19 mouse cellular contexts compared by ENCODE assay signal in the genomic region with DNA sequence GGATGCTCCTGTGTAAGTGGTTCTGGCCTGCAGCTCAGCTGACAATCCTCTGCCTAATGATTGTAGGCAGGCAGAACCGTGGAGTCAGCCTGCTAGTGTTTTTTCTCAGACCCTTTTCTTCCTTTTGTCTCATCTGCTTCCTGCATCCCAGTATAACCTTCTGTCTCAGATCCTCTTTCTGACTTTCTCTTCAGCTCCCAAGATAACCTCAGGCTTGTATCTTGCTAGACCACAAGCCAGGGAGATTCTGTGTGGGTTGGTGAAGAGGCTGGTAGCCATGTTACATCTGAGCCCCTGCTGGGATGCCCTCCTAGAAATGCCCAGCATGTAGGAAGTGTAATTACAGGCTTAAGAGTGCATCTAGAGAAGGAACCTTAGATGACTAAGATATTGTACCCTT. TPM values are rescaled to one million over a fixed set of nuclear protein-coding genes. Genes with fewer than 3 reads are reported as not detected.
DNase-seq lines count a peak whose midpoint lies in the region; ATAC-seq and TF ChIP-seq lines count a peak whose summit lies in the region.
"Had no signal": no experiment of that assay in that cellular context is flagged by ENCODE, and none has a peak within 500 bp of the region (broad histone marks: within the 10 kb centered on the region; RNA-seq: fewer than 3 reads in every experiment).

No protein-coding gene starts in this region.

- H3K9ac ChIP-seq in MEL (ENCODE audit: control insufficient read depth, low read depth, low read length, poor library complexity, severe bottlenecking): no peak overlapping the region
- H3K9ac ChIP-seq: forebrain, embryonic 12.5 days; midbrain, embryonic 12.5 days; neural tube, embryonic 12.5 days had no signal

- peak overlapping the region; percentile 1; the same call in 1 of the 2 replicates for H3K27ac ChIP-seq in MEL (ENCODE audit: control insufficient read depth, low read depth, low read length)
- H3K27ac ChIP-seq in gastrocnemius, adult 2 months: no peak overlapping the region
- H3K27ac ChIP-seq: embryonic facial prominence, embryonic 10.5 days; forebrain, embryonic 12.5 days; hindbrain, embryonic 10.5 days; midbrain, embryonic 12.5 days; neural tube, embryonic 12.5 days had no signal

- H3K4me1 ChIP-seq in MEL (ENCODE audit: control insufficient read depth in 1 of 2, insufficient read depth in 2 of 2, low read length in 2 of 2): peaks cover 2 to 19% of the 10 kb centered on the region in 2 experiments
- H3K4me1 ChIP-seq: embryonic facial prominence, embryonic 10.5 days; forebrain, embryonic 12.5 days; hindbrain, embryonic 10.5 days; midbrain, embryonic 12.5 days; neural tube, embryonic 12.5 days had no signal

- TF ChIP-seq CTCF in MEL (IDR thresholded peaks at IDR 0.05 in 2 of 3, conservative IDR thresholded peaks at IDR 0.05 in 1 of 3; ENCODE audit: control insufficient read depth in 1 of 3, insufficient read depth in 1 of 3, low read depth in 2 of 3, low read length in 3 of 3, poor library complexity in 1 of 3, severe bottlenecking in 1 of 3): no peak
- no peak for TF ChIP-seq CTCF in gastrocnemius, adult 2 months (IDR thresholded peaks at IDR 0.05)

- peak; percentile 96 for ATAC-seq in granulocyte monocyte progenitor cell, adult 5-6 weeks (replicated peaks; ENCODE audit: poor library complexity, severe bottlenecking)

- H3K27me3 ChIP-seq in MEL (ENCODE audit: control insufficient read depth in 1 of 2, insufficient read depth in 2 of 2, low read length in 2 of 2): no peaks in the 10 kb centered on the region
- H3K27me3 ChIP-seq: forebrain, embryonic 12.5 days; midbrain, embryonic 12.5 days; neural tube, embryonic 12.5 days had no signal

- H3K4me3 ChIP-seq in MEL (ENCODE audit: control insufficient read depth in 1 of 2, insufficient read depth in 1 of 2, low read depth in 2 of 2, low read length in 2 of 2): no peak overlapping the region
- no peak overlapping the region for H3K4me3 ChIP-seq in gastrocnemius, adult 2 months
- H3K4me3 ChIP-seq: embryonic facial prominence, embryonic 10.5 days; forebrain, embryonic 12.5 days; hindbrain, embryonic 10.5 days; midbrain, embryonic 12.5 days; neural tube, embryonic 12.5 days had no signal

- intact Hi-C loops in left cerebral cortex, postnatal 14 days (cut with DNase I): no loop called here
- intact Hi-C loops in left cerebral cortex, postnatal 4 days (cut with DNase I): no loop called here
- intact Hi-C loops in gastrocnemius, adult 2 months (cut with DNase I): no loop called here

- H3K79me2 ChIP-seq in MEL (ENCODE audit: control insufficient read depth, insufficient read depth, low read length, poor library complexity): peaks cover 38% of the 10 kb centered on the region

- TF ChIP-seq EP300 in MEL (IDR thresholded peaks at IDR 0.05; ENCODE audit: low read depth in 1 of 2, low read length in 2 of 2): peak; percentile 27; a peak in 2 of 4 replicates

- peaks cover 10 to 45% of the 10 kb centered on the region in 2 experiments for H3K36me3 ChIP-seq in MEL (ENCODE audit: control insufficient read depth in 1 of 2, insufficient read depth in 2 of 2, low read length in 2 of 2)
- H3K36me3 ChIP-seq: embryonic facial prominence, embryonic 10.5 days; forebrain, embryonic 12.5 days; hindbrain, embryonic 10.5 days; midbrain, embryonic 12.5 days; neural tube, embryonic 12.5 days had no signal

- no peak for TF ChIP-seq RAD21 in MEL (IDR thresholded peaks at IDR 0.05; ENCODE audit: low read depth, low read length)

- DNase-seq in left cerebral cortex, postnatal 14 days (ENCODE audit: low spot score in 2 of 2): peak; percentile 13 to 20
- no peak for DNase-seq in left cerebral cortex, postnatal 4 days
- DNase-seq in MEL (ENCODE audit: low read depth, low spot score): peak; percentile 51
- DNase-seq in naive thymus-derived CD4-positive, alpha-beta T cell, adult 2 months (ENCODE audit: low read depth): peak; percentile 35
- no peak for DNase-seq in urinary bladder, postnatal 14 days (ENCODE audit: low spot score)
- no peak for DNase-seq in gastrocnemius, adult 2 months
- DNase-seq: cerebellum, adult 8-10 months; gastrocnemius, postnatal 14 days; kidney, adult 18-20 months; kidney, postnatal 10 days; lung, adult 18-20 months; lung, postnatal 14 days; spleen, adult 18-20 months had no signal

- no peaks in the 10 kb centered on the region for H3K9me3 ChIP-seq in MEL (replicated peaks; ENCODE audit: insufficient read depth, low read length)
- H3K9me3 ChIP-seq: forebrain, embryonic 12.5 days had no signal

- no peak for TF ChIP-seq POLR2A in MEL (IDR thresholded peaks at IDR 0.05; ENCODE audit: control insufficient read depth in 1 of 2, insufficient read depth in 1 of 2, low read depth in 1 of 2, low read length in 2 of 2, poor library complexity in 1 of 2)

TF ChIP-seq in MEL, 35 proteins besides CTCF, POLR2A, EP300 and RAD21:
- TF ChIP-seq MEF2A (IDR thresholded peaks at IDR 0.05; ENCODE audit: extremely low read depth, insufficient replicate concordance, low read depth, low read length, poor library complexity, severe bottlenecking) (no peak), TCF12 (IDR thresholded peaks at IDR 0.05; ENCODE audit: low read depth, low read length) (peak; percentile 29; the same call in 1 of the 2 replicates), USF2 (IDR thresholded peaks at IDR 0.05; ENCODE audit: borderline replicate concordance in 1 of 2, insufficient read depth in 1 of 2, low read depth in 1 of 2, low read length in 2 of 2) (no peak), TAL1 (IDR thresholded peaks at IDR 0.05; ENCODE audit: low read length) (peak; percentile 30; the same call in 1 of the 2 replicates), ZNF384 (IDR thresholded peaks at IDR 0.05; ENCODE audit: low read depth, low read length) (0 out of 2 replicates have a peak, but pooled peaks have one; percentile 7), ETS1 (IDR thresholded peaks at IDR 0.05; ENCODE audit: low read depth, low read length) (0 out of 2 replicates have a peak, but pooled peaks have one; percentile 35), RCOR1 (IDR thresholded peaks at IDR 0.05; ENCODE audit: low read depth, low read length) (peak; percentile 26; the same call in 1 of the 2 replicates), TBP (IDR thresholded peaks at IDR 0.05; ENCODE audit: low read depth, low read length) (0 out of 2 replicates have a peak, but pooled peaks have one; percentile 40)

RNA-seq across cellular contexts. Expression of a gene that starts 16.5 kb away (rescaled TPM):
- total RNA-seq in left cerebral cortex, postnatal 14 days (2021): 1 to 10 TPM; 7.8 to 8.2 TPM
- total RNA-seq in left cerebral cortex, postnatal 4 days (2021): 1 to 10 TPM; 3.2 TPM
- total RNA-seq in MEL (2012; rRNA removed): 7.4 and 10.8 TPM in 2 replicates
- polyA plus RNA-seq in MEL (2012; ENCODE audit: insufficient read depth in 1 of 2, insufficient read length in 2 of 2, low read depth in 1 of 2, low replicate concordance in 2 of 2, missing spikeins in 1 of 2): 10 to 100 TPM in 1 of 2 experiments, not detected in 1; 60.7 TPM
- 110 and 134 TPM in 2 replicates for total RNA-seq in granulocyte monocyte progenitor cell, adult 5-6 weeks (2014; fragmentation: Nextera tagmentation)
- 18.7 and 22.9 TPM in 2 replicates for total RNA-seq in granulocyte monocyte progenitor cell, adult 5-6 weeks (2017)
- total RNA-seq in gastrocnemius, adult 2 months (2021): 1 to 10 TPM; 2.3 to 2.4 TPM

Comparison
In these comparisons a context has a peak if more than half of its experiments do, and no peak if none do; other contexts are left out.
1. DNase-seq: peak in left cerebral cortex, postnatal 14 days (2 of 2), MEL (single experiment) and naive thymus-derived CD4-positive, alpha-beta T cell, adult 2 months (single experiment); none in left cerebral cortex, postnatal 4 days (single experiment), urinary bladder, postnatal 14 days (single experiment) and gastrocnemius, adult 2 months (single experiment).